Mouse (Mus musculus): ENCODE measurements at regions not wholly inside any gene's neighbourhood (a gene's known extent, or its start where the extent isn't known, plus 50 kb on each side); places are given as distances from the start of the nearest gene placed in this dataset.

- DNase-seq (ENCODE audit: low read depth), result peak; percentile 60
Measured at GRCm38 (mm10) chr8:26443041-26443440, 323.7 kb downstream of the Gm45692 start.

GRCm38 (mm10) chr8:26443735-26444134 is 324.4 kb downstream of the Gm45692 start:
- DNase-seq (ENCODE audit: low read depth), result no peak

GRCm38 (mm10) chr8:26445991-26446390 is 326.7 kb downstream of the Gm45692 start:
- no peak for DNase-seq (ENCODE audit: low read depth)

GRCm38 (mm10) chr8:26447886-26448640 is 328.7 kb downstream of the Gm45692 start:
- DNase-seq (ENCODE audit: low read depth), result no peak

- no peak for DNase-seq (ENCODE audit: low read depth)
Measured at GRCm38 (mm10) chr8:26449291-26449690, 330.0 kb downstream of the Gm45692 start.

- DNase-seq (ENCODE audit: low read depth), result no peak
Measured at GRCm38 (mm10) chr8:26450543-26450942, 331.2 kb downstream of the Gm45692 start.

GRCm38 (mm10) chr8:26452976-26453573 is 333.7 kb downstream of the Gm45692 start:
- DNase-seq (ENCODE audit: low read depth), result no peak

- DNase-seq (ENCODE audit: low read depth), result no peak
Measured at GRCm38 (mm10) chr8:26465346-26465745, 346.0 kb downstream of the Gm45692 start.

GRCm38 (mm10) chr8:26468441-26468840 is 349.1 kb downstream of the Gm45692 start:
- no peak for DNase-seq (ENCODE audit: low read depth)

- DNase-seq (ENCODE audit: low read depth), result no peak
Measured at GRCm38 (mm10) chr8:26469705-26470104, 350.4 kb downstream of the Gm45692 start.

GRCm38 (mm10) chr8:26471811-26472550 is 352.6 kb downstream of the Gm45692 start:
- no peak for DNase-seq (ENCODE audit: low read depth)

- no peak for DNase-seq (ENCODE audit: low read depth)
Measured at GRCm38 (mm10) chr8:26484749-26485148, 365.4 kb downstream of the Gm45692 start.

GRCm38 (mm10) chr8:26487866-26488265 is 368.5 kb downstream of the Gm45692 start:
- DNase-seq (ENCODE audit: low read depth), result no peak

GRCm38 (mm10) chr8:26488590-26488989 is 369.3 kb downstream of the Gm45692 start:
- DNase-seq (ENCODE audit: low read depth), result no peak

GRCm38 (mm10) chr8:26501196-26501813 is 382.0 kb downstream of the Gm45692 start:
- DNase-seq (ENCODE audit: low read depth), result no peak

GRCm38 (mm10) chr8:26501814-26502572 is 382.7 kb downstream of the Gm45692 start:
- no peak for DNase-seq (ENCODE audit: low read depth)

- DNase-seq (ENCODE audit: low read depth), result no peak
Measured at GRCm38 (mm10) chr8:26502772-26503171, 383.4 kb downstream of the Gm45692 start.

GRCm38 (mm10) chr8:26503918-26504317 is 384.6 kb downstream of the Gm45692 start:
- DNase-seq (ENCODE audit: low read depth), result no peak

- no peak for DNase-seq (ENCODE audit: low read depth)
Measured at GRCm38 (mm10) chr8:26504319-26505035, 385.1 kb downstream of the Gm45692 start.

- no peak for DNase-seq (ENCODE audit: low read depth)
Measured at GRCm38 (mm10) chr8:26507611-26508070, 388.3 kb downstream of the Gm45692 start.

- DNase-seq (ENCODE audit: low read depth), result no peak
Measured at GRCm38 (mm10) chr8:26509254-26509653, 389.9 kb downstream of the Gm45692 start.

Data from induced T-regulatory cell, adult 2 months (primary cell).